Mouse (Mus musculus) thymus, postnatal 36 days (tissue): Measurements from ENCODE around the gene Ctf2.
"Not testable (repeated sequence)": the region's sequence is repeated elsewhere in the genome, so short reads cannot be mapped to it uniquely, and the experiment has no call there.

ENCODE experiments used
- DNase-seq, 2 experiments: peaks; one replicate each; pipeline ENCODE4 v3.0.0; 2022; ENCODE audit warnings: mixed read lengths in 2 of 2

The Ctf2 gene

DNA sequence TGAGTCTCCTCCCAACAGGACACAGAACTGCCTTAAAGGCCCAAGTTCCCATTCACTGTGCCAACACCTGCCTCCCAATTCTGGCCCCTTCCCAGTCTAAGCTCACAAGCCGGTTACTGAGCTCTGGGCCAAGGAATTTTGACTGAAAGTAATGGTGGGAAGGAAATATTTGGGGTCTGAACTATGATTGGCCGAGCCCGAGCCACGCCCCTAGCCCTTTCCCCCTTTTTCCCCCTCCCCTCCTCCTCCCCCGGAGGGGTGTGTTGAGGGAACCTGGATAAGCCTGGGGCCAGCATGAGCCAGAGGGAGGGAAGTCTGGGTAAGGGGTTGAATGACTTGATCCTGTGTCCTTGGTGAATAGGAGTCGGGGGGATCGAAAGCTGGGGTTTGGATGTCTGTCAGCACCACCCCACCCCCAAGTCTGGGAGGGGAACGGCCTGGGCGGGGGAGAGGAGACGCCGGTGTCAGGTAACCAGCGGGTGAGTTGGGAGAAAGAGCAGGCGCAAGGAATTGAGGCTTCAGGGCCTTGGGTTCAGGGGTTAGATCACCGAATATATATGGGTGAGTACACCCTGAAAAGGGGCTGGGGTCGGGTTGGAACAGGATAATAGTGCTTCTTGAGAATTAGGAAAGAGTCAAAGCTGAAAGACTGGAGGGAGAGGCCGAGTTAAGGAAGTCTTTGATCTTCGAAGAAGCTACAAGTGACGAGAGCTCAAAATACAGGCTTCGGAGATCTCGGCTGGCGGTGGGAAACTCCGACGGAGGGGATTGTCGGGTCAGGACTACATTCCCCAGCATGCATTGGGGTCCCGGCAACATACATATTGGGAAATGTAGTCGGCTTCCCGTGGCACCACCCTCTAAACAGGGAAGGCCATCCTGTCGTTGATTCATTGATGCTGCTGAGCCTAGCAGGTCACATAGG is 19.2 kb downstream of the Ctf2 start, which contains the start of gene Ctf1:
Gene Ctf1 (plus strand): TSS at position 276 of the 925 bp plus-strand sequence.
- DNase-seq: peak; percentile 62 to 77

DNA sequence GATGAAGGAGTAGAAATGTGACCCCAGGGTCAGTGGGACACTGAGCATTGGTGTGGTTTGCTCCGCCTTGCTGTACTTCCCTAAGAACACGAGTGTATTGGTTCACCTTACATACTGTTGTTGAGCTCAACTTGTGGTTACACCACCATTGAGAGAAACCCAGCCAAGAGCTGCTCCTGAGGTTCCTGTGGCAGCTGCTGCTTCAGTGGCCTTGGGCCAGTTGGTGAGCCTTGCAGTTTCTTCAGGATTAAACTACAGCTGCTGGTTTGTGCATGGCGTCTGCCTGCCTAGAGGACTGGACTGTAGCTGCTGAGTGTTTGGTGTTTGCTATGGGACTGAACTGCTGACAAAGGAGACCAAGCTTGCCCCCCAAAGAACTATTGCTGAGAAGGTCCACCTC is 20.5 kb downstream of the Ctf2 start:
- no peak for DNase-seq

DNA sequence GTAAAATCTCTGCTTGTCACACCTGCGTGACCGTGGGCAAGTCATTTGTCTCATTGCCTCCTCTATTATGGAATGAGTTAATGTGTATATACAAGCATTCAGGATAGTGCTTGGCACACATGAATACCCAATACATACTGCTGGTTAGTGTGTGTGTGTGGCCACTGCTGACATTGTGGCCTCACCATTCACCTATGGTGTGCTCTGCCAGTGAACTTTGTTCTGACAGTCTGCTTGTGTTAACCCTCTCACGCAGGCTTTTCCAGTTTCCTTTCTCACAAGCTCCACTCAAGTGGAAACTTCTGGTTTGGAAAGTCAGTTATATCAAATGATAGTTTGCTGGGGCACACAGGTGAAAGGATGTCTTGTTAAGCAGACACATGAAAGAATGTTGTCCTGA is 20.9 kb downstream of the Ctf2 start:
- no peak for DNase-seq

DNA sequence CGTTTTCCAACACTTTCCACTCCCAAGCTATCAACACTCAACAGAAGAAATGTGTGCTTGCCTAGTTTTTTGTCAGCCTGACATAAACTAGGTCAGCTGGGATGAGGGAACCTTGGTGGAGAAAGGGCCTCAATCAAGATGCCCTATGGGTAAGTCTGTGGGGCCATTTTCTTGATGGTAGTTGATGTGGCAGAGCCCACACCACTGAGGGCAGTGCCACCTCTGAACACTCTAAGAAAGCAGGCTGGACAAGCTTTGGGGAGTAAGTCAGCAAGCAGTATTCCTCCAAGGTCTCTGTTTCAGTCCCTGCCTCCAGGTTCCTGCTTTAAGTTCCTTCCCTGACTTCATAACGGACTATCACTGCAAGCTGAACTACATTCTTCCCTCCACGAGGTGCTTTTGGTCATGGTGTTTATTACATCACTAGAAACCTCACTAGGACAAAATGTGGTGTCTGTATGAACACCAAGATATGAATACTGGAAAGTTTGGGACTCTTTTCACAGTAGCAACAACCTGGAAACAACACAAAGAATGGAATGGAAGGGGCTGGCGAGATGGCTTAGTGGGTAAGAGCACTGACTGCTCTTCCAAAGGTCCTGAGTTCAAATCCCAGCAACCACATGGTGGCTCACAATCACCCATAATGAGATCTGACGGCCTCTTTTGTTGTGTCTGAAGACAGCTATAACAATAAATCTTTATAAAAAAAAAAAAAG is 22.5 kb downstream of the Ctf2 start:
- no peak for DNase-seq

DNA sequence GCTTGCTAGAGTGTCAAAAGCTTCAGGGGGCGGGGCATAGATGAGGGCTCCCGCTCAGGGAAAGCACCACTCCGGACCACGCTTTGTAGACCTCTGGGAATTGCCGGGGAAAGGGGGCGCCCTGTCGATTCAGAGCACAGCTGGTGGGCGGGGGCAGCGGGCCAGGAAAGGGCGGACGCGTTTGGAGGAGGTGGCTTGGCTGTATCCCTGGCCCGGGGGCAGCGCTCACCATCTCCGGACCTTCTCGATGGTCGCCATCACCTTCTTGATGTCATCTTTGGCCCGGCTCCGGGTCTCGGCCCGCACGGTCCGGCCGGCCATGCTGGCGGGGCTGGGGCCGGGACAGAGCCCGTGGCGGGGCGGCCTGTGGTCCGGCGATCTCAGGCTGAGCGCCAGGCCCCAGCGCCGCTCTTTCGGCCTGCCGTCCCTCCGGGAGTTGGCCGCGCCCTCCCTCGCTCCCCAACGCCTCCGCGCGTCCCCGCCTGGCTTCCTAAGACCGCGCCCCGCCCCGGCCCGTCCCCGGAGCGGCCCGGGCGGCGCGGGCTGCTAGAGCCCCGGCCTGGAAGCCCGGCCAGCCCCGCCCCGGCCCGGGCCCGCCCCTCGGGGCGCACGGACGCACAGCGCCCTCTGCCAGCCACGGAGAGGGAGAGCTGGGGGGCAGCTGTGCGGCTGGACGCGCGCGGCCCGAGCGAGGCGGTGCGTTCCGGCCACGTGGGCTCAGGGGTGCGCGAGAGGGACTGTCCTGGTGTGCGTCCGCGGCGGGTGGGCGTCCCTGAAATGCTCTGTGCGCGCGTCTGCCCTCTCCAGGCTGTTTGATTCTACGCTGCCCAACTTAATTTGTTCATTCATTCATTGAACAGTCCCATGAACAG is 23.5 kb downstream of the Ctf2 start, which contains the start of gene Bcl7c:
Gene Bcl7c (minus strand): TSS at position 727 of the 872 bp plus-strand sequence.
- DNase-seq: peak; percentile 82

DNA sequence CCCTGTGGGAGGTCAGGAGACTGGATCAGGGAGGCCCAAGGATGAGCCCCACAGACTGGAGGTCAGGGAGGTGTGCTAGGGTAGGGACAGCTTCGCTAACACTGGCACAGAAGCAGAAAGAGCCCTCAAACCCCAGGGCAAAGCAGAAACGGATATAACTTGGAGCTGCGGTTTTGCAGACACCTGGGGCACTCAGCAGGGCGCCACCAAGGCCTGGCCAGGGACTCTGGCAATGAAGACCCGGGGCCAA is 24.1 kb downstream of the Ctf2 start:
- DNase-seq: peak; percentile 81 to 85

DNA sequence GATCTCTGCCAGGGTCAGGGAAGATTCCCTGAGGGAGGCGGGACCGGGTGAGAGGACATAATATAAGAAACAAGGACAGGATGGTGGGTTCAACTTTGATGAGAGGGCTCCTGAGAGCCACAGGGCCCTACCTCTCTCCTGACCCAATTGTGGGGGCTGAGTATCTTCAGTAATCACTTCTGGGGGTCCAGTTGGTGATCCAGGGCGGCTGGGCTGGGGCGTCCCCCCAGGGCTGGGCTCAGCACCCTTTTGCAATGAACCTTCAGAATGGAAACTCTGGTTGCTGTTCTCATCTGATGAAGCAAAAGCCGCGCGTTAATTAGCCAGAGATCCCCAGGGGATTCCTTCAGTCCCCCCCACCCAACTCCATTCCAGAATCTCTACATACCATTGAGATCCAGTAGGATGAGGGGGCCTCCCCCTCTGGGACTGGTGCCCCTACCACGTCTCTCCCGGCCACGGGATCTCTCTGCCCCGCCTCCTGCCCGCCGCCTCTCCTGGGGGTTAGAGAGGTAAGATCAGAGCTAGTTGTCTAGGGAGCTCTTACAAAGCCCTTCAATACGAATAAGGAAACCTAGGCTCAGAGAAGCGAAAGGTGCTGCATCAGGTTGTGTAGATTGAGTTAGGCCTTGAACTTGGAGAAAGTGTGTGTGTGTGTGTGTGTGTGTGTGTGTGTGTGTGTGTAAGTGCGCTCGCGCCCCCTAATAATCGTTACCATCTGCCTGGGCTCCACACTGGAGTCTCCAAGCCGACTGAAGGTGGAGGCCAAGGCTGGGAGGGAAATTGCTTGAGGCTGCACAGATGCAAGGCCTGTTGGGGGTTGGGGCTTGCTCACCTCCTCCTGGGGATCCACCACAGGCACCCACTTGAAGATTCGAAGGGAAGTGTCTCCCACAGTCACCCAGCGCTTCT is 24.7 kb downstream of the Ctf2 start:
- peak in 1 of 2 experiments; percentile 53 for DNase-seq

DNA sequence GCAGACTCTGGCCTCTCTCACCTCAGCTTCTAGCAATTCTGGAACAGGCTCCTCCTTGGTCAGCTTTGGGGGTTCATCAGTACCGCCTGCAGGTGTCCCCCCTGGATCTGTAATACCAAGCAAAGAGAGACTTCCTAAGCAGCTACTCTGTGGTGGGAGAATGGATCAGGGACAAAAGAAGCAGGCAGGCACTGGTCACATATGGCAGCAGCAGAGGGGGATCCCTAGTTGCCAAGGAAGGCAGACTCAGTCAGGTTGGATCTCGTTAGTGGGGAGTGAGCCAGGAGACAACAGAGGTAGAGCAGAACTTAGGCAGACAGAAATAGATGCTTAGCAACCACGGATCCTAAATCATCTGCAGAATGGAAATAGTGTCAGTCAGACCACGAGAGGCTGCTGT is 26.3 kb downstream of the Ctf2 start:
- no peak for DNase-seq

DNA sequence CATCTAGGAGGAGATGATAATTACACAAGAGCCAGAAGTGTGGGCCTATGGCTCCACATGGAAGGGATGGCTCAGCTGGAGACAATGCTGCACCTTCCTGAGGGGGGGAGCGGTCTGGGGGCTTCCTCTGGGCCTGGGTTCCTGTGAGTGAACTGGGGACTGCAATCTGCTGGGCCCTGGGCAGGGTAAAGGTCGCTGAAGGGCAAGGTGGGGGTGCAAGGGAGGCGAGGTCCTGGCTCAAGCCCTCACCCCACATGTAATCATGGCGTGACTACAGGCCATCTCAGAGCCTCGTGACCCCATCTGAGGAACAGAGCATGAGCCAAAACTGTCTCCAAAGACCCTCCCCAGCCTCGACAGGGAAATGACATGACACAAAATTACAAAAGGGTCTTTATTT is 27.4 kb downstream of the Ctf2 start:
- DNase-seq: no peak

DNA sequence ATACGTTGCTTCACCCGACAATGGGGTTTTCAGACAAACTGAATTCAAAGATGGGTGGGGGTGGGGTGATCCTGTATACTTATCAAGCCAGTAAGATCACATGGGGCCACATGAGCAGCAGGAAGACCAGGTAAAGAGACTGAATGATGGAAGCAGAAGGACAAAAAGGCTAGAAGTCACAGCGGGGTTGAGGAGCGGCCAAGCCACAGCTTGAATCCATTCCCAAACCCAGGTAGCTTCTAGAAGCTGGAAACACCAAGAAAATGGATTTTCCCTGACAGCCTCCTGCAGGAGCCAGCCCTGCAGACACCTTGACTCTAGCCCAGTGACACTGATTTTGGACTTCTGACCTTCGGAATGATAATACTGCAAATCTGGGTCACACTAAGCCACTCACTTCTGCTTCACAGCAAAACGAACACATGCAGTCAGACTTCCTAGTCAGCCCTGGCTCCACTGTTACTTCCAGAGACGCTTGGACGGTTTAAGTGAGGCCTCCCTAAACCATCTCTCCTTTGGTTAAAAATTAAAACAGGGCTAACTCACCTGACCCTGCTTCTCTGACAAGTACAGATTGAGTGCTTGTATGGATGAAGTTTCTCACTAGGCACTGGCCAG is 28.3 kb downstream of the Ctf2 start:
- DNase-seq: no peak

DNA sequence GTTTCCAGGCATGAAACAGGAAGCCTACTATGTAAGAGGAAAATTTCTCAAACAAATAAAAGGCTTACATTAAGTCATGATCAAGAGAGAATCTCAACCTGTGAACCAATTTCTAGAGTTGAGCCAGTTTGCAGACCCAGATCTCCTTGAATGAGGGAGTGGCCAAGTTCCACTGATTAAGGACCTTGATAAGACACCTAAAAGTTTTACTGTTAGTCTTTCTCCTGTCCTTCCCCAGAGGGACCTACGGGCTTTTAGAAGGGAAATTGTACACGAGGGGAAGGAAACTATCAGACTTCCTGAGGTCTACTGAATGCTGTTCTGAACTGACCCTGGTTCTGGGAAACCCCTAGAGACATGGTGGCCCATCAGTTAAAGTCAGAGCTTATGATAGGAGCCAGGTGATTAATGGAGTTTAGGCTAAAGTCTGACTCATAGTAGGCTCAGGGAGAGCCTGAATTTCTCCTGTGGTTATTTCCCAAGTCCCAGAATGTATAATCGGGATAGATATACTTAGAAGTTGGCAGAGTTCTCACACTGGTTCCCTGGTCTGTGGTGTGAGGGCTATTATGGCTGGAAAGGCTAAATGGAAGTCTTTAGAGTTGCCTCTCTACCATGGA is 31.1 kb downstream of the Ctf2 start:
- no peak for DNase-seq

DNA sequence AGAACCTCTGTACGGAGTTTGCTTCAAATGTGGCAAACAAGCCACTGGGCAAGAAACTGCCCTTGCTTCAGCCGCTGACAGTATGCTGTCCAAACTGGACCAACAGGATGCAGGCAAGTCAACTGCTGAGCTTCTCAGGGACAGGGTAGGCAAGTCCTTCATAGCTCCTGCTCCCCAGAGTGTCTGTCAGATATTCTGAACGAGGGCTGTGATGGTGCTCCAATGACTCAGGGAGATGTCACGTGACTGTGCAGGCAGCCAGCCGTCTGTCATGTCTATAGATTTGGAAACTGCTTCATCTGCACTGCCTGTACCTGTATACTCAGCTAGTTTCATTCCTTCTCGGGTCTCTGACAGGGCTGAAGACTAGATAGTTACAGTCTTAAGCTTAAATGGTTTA is 33.0 kb downstream of the Ctf2 start:
- DNase-seq: no peak

DNA sequence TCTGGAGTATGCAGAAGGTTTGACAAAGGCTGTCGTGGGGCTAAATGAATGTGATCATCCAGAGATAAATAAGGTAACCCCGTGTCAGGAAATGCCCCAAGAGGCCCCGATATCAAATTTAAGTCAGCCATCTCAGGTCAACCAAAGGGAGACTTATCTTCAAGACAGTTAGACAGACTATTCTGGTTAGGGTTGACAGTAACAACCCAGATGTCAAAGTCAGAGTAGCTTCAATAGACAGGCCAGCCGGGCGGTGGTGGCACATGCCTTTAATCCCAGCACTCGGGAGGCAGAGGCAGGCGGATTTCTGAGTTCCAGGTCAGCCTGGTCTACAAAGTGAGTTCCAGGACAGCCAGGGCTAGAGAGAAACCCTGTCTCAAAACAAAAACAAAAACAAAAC is 38.2 kb downstream of the Ctf2 start:
- not testable (repeated sequence) for DNase-seq

DNA sequence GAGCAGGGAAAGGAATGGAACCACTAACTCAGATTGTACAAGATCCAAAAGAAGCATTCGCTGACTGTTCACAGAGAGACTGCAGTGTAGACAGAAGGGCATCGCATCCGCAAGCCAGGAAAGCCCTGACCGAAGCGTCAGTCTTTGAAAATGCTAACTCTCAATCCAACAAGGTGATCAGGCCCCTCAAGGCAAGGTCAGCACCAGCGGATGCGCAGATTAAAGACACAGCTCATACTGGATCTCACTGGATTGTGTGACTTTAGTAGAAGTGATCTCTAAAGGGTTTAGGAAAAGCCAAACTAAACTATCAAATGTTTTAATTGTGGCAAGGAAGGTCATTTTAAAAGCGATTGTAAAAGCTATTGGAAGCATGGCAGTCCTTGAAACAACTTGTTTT is 38.7 kb downstream of the Ctf2 start:
- DNase-seq: no peak

DNA sequence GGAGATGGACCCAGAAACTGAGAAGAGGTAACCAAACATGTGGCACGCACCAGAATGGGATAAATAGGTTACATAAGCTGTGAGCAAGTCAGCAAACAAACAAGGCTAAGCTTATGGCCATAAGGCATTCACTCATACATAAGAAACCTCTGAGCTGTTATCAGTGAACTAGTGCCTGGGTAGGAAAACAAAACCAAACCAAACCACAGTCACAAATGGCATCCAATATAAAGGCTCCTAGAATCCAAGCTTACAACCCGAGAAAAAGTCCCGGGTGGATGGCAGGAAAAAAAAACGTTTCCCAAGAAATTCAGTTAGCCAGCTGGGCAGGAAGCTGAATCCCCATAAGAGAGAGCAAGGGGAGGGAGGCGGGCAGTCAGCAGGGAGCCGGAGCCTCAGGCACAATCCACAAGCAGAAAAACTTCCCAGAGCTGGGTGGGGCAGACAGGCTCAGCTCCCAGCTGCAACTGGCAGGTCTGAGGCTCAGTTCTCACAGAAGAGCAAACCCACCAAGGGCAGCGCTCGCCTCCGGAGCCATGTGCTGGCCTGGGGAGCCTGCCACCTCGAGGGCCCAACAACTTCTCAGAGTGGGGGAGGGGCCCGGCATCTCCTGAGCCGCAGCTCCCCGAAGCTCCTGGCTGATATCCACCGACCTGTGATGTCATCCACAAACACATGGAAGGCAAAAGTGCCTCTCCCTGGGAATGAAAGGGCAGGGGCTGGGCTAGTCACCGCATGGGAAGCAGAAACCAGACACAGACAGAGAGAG is 40.6 kb downstream of the Ctf2 start:
- DNase-seq: no peak

DNA sequence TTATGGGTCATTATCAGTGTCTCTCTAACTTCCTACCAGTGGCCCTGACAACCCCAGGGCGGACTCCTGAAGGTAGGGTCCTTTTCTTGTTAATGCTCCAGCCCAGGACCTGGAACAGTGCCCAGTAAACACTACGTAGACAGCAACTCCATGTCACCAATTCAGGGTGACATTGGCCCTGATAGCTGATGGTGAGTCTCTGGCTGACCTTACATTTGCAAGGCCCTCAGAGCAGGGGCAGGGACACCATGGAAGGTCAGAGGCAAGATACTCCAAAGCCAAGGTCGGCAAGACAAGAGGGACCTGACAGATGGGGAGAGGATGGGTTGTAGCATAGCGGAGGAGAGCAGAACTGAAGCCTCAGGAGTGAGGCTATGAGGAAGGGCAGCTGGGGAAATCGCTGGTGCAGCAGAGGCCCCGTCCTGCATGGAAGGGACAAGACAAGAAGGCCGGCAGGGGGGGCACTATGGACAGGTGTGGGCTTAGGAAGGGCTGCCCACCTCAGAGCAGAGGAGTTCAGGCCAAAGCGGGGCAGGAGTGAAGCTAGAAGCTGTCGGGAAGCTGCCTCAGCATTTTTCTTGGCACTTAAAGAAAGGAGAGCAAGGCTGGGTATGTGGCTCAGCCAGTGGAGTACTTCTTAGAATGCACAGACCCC is 42.2 kb downstream of the Ctf2 start:
- no peak for DNase-seq

DNA sequence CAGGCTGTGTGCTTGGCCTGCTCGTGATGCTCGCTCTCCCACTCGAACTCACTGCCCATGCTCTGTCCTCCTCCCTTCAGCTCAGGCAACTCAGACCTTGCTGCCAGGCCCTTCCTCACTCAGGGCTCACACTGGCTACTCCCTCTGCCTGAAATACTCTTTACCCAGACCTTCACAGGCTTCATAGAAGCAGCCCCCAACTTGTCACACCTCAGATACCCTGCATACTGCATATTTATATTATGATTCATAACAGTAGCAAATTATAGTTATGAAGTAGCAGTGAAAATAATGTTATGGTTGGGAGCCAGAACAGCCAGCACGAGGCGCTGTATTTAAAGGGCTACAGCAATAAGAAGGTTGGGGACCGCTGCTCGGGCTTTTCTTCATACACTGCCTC is 43.0 kb downstream of the Ctf2 start:
- DNase-seq: no peak

DNA sequence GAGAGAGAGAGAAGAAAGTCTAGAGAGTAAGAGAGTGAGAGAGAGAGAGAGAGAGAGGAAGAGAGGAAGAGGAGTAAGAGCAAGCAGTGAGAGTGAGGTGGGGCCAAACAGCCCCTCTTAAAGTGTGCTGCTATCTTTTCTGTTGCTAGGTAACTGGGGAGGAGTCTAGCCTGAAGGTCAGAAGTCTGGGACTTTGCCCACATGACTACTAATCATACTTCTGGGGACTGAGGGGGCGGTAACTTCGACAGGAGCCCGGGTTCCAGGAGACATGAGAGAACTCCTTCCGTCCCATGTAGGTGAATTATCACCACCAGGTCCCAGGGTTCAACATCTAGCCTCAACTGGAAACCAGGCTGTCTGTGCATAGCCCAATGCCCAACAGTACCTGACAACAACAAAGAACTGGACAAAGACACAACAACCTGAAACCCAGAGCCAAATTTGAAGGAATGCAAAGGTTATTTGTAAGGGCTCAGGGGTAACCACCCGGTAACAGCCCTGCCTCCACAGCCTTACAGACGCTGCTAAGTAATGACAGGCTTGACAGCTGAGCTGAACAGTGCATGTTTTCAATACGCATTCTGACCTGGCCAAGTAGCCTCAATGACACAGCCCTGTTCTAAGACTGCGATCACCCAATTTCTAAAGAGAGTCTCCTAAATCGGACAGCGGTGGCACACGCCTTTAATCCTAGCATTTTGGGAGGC is 45.1 kb downstream of the Ctf2 start:
- no peak for DNase-seq
